Mouse (Mus musculus): ENCODE data around the gene Dph6. TPM values are rescaled to one million over a fixed set of nuclear protein-coding genes. Genes with fewer than 3 reads are reported as not detected.

Gene Dph6
- polyA plus RNA-seq, 1 experiment from 2014 or later = 23.9 TPM

DNA sequence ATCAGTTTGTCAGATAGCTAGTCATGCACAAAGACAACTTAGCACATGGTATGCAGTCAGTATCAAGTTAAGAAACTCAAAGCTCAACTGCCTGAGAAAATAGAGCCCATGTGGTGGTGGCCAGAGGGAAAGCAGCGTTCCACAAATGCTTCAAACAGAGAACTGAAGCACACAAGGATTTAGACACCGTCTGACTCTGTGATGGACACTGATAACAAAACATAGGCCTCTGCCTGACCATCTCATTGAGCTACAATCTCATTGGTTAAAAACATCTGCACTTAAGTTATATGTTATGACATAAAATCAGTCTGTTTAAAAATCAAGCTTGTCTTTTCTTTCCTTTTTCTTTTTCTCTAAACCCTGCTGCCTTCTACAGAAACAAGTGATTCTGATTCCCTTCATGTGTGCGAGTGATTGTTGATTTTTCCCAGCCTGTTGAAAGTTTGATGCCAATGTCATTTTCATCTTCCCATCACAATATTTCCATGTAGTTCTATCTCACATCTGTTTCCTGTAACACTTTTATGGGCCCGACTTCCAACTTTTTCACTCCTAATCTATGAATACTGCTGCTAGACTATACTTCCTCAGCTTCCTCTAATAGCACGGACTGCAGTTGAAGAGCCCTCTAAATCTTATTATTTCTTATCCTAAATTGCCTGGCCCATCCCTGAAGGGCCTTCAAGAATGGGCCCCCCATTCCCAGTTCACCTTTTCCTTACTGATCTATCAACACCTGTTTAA, 123.6 kb downstream of the Dph6 start:
- Histone ChIP-seq H3K4me2 (no peak overlapping the region), H3K4me3 (no peak overlapping the region), H3K36me3 (no peaks in the 10 kb centered on the region), H3K9me3 (no peaks in the 10 kb centered on the region), H3K4me1 (no peaks in the 10 kb centered on the region), H3K9ac (no peak overlapping the region), H3K27me3 (no peaks in the 10 kb centered on the region), H3K27ac (no peak overlapping the region)
- ATAC-seq (ENCODE audit: insufficient number of reproducible peaks, low FRiP score, low TSS enrichment, low read depth) = no peak
- WGBS = 63% methylated on average over 5 of the region's 5 CpGs

DNA sequence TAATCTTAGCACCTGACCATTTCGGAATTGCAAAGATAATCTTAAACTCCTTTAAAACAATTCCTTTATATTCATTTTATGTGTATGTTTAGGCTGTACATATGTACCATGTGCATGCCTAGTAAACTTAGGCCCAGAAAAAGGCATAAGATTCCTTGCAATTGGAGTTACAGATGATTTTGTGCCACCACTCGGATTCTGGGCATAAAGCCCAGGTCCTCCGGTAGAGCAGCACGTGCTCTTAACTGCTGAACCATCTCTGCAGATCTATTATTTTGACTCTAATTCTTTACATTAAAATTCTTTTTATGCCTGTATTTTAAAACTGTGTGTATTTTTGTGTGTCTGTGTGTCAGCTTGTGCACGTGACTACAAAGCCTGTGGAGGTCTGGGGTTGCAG, 134.3 kb downstream of the Dph6 start:
- no peaks in the 10 kb centered on the region for H3K36me3 ChIP-seq
- no peak overlapping the region for H3K27ac ChIP-seq
- 70% methylated on average over 5 of the region's 5 CpGs for WGBS
- ATAC-seq (ENCODE audit: insufficient number of reproducible peaks, low FRiP score, low TSS enrichment, low read depth) = no peak
- H3K4me1 ChIP-seq = no peaks in the 10 kb centered on the region
- H3K9ac ChIP-seq = no peak overlapping the region
- H3K4me2 ChIP-seq = no peak overlapping the region
- no peaks in the 10 kb centered on the region for H3K27me3 ChIP-seq
- no peak overlapping the region for H3K4me3 ChIP-seq
- no peaks in the 10 kb centered on the region for H3K9me3 ChIP-seq

DNA sequence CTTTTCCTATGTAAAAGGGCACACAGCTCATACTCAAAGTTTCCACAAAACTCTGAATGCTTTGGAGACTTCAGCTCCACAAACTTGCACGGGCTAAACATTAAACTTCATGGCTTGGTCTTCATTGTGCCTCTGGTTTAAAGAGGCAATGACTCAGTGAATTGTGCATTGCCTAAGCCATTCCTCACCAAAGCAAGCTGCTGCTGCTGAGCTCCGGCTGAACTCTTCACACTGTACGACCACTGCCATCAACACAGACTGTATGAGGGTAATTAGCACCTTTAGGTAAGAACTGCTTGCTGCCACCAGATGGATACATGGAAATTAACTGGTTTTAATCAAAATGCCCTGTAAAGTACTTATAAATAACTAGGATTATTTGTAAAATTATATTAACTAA, 134.9 kb downstream of the Dph6 start:
- H3K27me3 ChIP-seq = no peaks in the 10 kb centered on the region
- H3K4me3 ChIP-seq = no peak overlapping the region
- no peak overlapping the region for H3K9ac ChIP-seq
- ATAC-seq (ENCODE audit: insufficient number of reproducible peaks, low FRiP score, low TSS enrichment, low read depth) = no peak
- 58% methylated on average over 3 of the region's 3 CpGs for WGBS
- H3K4me1 ChIP-seq = no peaks in the 10 kb centered on the region
- no peaks in the 10 kb centered on the region for H3K9me3 ChIP-seq
- H3K4me2 ChIP-seq = no peak overlapping the region
- no peak overlapping the region for H3K27ac ChIP-seq
- H3K36me3 ChIP-seq = no peaks in the 10 kb centered on the region

DNA sequence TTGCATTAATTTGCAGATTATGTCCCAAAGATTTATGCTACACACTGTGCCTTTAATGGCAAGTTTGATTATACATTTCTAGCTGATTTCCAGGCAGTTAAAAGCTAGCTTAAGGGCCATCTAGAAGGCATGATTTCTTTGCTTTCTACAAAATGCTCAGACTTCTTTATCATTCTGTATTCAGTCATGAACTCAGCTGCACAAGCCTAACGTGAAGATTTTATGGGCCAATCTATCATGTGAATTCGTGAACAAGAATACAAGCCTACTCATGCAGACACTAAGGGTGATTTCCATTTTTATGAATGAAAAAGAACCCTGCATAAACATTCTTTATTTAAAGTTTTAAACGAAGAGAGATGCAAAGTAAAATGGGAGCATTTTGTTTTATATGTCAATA, 162.4 kb downstream of the Dph6 start:
- no peak overlapping the region for H3K4me3 ChIP-seq
- H3K4me2 ChIP-seq = no peak overlapping the region
- H3K4me1 ChIP-seq = no peaks in the 10 kb centered on the region
- H3K9ac ChIP-seq = no peak overlapping the region
- no peaks in the 10 kb centered on the region for H3K36me3 ChIP-seq
- H3K9me3 ChIP-seq = no peaks in the 10 kb centered on the region
- no peak for ATAC-seq (ENCODE audit: insufficient number of reproducible peaks, low FRiP score, low TSS enrichment, low read depth)
- WGBS = 26% methylated on average over 3 of the region's 3 CpGs
- no peaks in the 10 kb centered on the region for H3K27me3 ChIP-seq
- H3K27ac ChIP-seq = no peak overlapping the region

DNA sequence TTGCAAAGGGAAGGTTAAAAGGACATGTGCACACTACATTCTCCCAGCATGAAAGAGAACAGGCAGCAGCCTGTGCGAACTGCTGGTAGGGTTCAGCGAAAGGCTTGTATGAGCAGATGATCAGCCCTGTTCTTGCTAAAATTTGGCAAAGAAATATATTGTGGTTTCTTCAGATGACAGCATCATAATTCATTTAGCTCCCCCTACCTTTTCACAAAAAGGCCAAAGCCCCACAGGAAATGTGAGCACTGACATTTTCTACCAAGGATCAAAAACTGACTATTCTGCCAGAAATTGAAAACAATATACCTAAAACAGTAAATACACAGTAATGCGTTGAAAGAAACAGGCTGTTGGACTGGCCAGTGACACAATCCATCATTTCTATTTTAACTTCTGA, 162.9 kb downstream of the Dph6 start:
- Histone ChIP-seq H3K4me3 (no peak overlapping the region), H3K4me1 (no peaks in the 10 kb centered on the region), H3K9me3 (no peaks in the 10 kb centered on the region), H3K27me3 (no peaks in the 10 kb centered on the region), H3K4me2 (no peak overlapping the region), H3K27ac (no peak overlapping the region), H3K36me3 (no peaks in the 10 kb centered on the region), H3K9ac (no peak overlapping the region)
- ATAC-seq (ENCODE audit: insufficient number of reproducible peaks, low FRiP score, low TSS enrichment, low read depth) = no peak
- 47% methylated on average over 3 of the region's 3 CpGs for WGBS

DNA sequence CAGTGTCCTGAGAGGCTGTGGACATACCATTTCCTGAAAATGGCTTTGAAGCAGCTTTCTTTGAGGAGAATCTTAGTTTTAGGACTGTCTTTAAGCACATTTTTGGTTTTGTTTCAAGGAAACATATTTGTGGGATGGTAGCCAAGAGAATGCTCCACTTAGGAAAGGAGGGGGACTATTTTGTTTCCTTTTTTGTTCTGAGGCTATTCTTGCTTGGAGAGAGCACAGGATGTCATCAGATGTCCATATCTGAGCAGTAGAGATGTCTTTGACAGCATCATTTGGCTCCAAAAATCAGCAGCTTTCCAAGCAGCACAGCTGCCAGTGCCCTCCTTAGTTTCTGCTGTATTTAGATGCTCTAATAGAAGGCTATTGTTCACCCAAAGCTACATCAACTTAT, 167.8 kb downstream of the Dph6 start:
- no peaks in the 10 kb centered on the region for H3K36me3 ChIP-seq
- no peaks in the 10 kb centered on the region for H3K9me3 ChIP-seq
- ATAC-seq (ENCODE audit: insufficient number of reproducible peaks, low FRiP score, low TSS enrichment, low read depth) = no peak
- no peak overlapping the region for H3K4me2 ChIP-seq
- H3K9ac ChIP-seq = no peak overlapping the region
- H3K4me1 ChIP-seq = no peaks in the 10 kb centered on the region
- no peak overlapping the region for H3K4me3 ChIP-seq
- H3K27ac ChIP-seq = no peak overlapping the region
- no peaks in the 10 kb centered on the region for H3K27me3 ChIP-seq
